Mouse (Mus musculus) central nervous system, embryonic 18 days (tissue): ENCODE measurements around the gene Msmp. TPM values are rescaled to one million over a fixed set of nuclear protein-coding genes. Genes with fewer than 3 reads are reported as not detected.

Experiments
- polyA plus RNA-seq: library from polyadenylated mRNA; depleted of rRNA; stranded (reverse); fragments of >200 nt; gene quantifications from 2 replicates; pipeline ENCODE4 v1.2.3, GENCODE M21; 2012; rRNA removed

The Msmp gene
- polyA plus RNA-seq = not detected in 2 replicates

GRCm38 (mm10) chr4:43584444-43585416 lies at the start of gene Msmp:
Msmp (minus strand) TSS chr4:43584494.

GRCm38 (mm10) chr4:43631046-43631955 lies 47.0 kb upstream of the Msmp start, which contains the start of gene Npr2:
Npr2 (plus strand) TSS chr4:43631935.

GRCm38 (mm10) chr4:43578376-43579204 lies 5.7 kb downstream of the Msmp start, which contains the start of the genes Rgp1 and Gba2:
Rgp1 (plus strand) TSS chr4:43578715.
Gba2 (minus strand) TSS chr4:43578873.

GRCm38 (mm10) chr4:43561997-43562768 lies 22.1 kb downstream of the Msmp start, which contains the start of the genes Creb3 and Tln1:
Creb3 (plus strand) TSS chr4:43562332.
Tln1 (minus strand) TSS chr4:43562691.

Other genes with a start within 250 kb of the Msmp start
- 49.6 and 65.2 TPM in 2 replicates for gene Rusc2, start 202.5 kb downstream of the Msmp start, polyA plus RNA-seq
- gene Fam166b, start 155.4 kb downstream of the Msmp start, polyA plus RNA-seq = 2.2 and 2.9 TPM in 2 replicates
- gene Tesk1, start 142.6 kb downstream of the Msmp start, polyA plus RNA-seq = 71.9 and 81.1 TPM in 2 replicates
- gene Cd72, start 129.9 kb downstream of the Msmp start, polyA plus RNA-seq = 0.18 and 0.72 TPM in 2 replicates
- 0.09 and 0.19 TPM in 2 replicates for gene Sit1, start 100.8 kb downstream of the Msmp start, polyA plus RNA-seq
- 101 and 113 TPM in 2 replicates for gene Ccdc107, start 91.6 kb downstream of the Msmp start, polyA plus RNA-seq
- 10.2 and 13.0 TPM in 2 replicates for gene Arhgef39, start 84.8 kb downstream of the Msmp start, polyA plus RNA-seq
- 0.35 and 0.60 TPM in 2 replicates for gene Car9, start 77.5 kb downstream of the Msmp start, polyA plus RNA-seq
- gene Tpm2, start 60.7 kb downstream of the Msmp start, polyA plus RNA-seq = 9.1 and 53.0 TPM in 2 replicates
- 54.1 and 62.0 TPM in 2 replicates for gene Creb3, start 22.2 kb downstream of the Msmp start, polyA plus RNA-seq
- 55.2 and 59.4 TPM in 2 replicates for gene Tln1, start 21.8 kb downstream of the Msmp start, polyA plus RNA-seq
- 34.5 and 36.5 TPM in 2 replicates for gene Rgp1, start 5.8 kb downstream of the Msmp start, polyA plus RNA-seq
- 94.5 and 96.8 TPM in 2 replicates for gene Gba2, start 5.6 kb downstream of the Msmp start, polyA plus RNA-seq
- gene Npr2, start 47.4 kb upstream of the Msmp start, polyA plus RNA-seq = 71.9 and 77.8 TPM in 2 replicates
- 6.9 and 7.0 TPM in 2 replicates for gene Spag8, start 69.1 kb upstream of the Msmp start, polyA plus RNA-seq
- gene Hint2, start 72.0 kb upstream of the Msmp start, polyA plus RNA-seq = 45.5 and 47.2 TPM in 2 replicates
- gene Tmem8b, start 84.5 kb upstream of the Msmp start, polyA plus RNA-seq = 18.2 and 24.2 TPM in 2 replicates
- gene Fam221b, start 84.7 kb upstream of the Msmp start, polyA plus RNA-seq = 0.30 and 0.33 TPM in 2 replicates
- not detected in 2 replicates for gene Olfr70, start 116.3 kb upstream of the Msmp start, polyA plus RNA-seq
- gene Olfr71, start 125.8 kb upstream of the Msmp start, polyA plus RNA-seq = not detected in 2 replicates
- gene Hrct1, start 142.7 kb upstream of the Msmp start, polyA plus RNA-seq = 0.53 and 0.57 TPM in 2 replicates
- 0.23 and 0.47 TPM in 2 replicates for gene Spaar, start 145.5 kb upstream of the Msmp start, polyA plus RNA-seq
- gene Olfr159, start 186.5 kb upstream of the Msmp start, polyA plus RNA-seq = not detected in 2 replicates
- gene Olfr156, start 239.4 kb upstream of the Msmp start, polyA plus RNA-seq = not detected in 2 replicates